Mouse (Mus musculus) midbrain, embryonic 11.5 days (tissue): ENCODE data around the gene Jaml. TPM values are rescaled to one million over a fixed set of nuclear protein-coding genes. Genes with fewer than 3 reads are reported as not detected.

Experiments
- ATAC-seq: fragments of 200-750 bp; cut with Nextera tagmentation; 2 replicates; pipeline ENCODE4 v1.8.0; 2017; ENCODE audit warnings: moderate TSS enrichment, moderate library complexity; ENCODE audit not compliant: low FRiP score
- DNase-seq: peaks from one replicate; pipeline ENCODE4 v3.0.0; 2015; ENCODE audit warnings: low spot score; ENCODE audit errors: missing footprints
- H3K27ac ChIP-seq: fragments of 300-500 bp; sonication (generic); 2 replicates; pipeline ENCODE4 v1.5.1; 2014; ENCODE audit warnings: low read depth, low read length
- H3K27me3 ChIP-seq: fragments of 300-500 bp; sonication (generic); 2 replicates; pipeline ENCODE4 v1.6.1; 2014; ENCODE audit warnings: mild to moderate bottlenecking, low read length, moderate library complexity, mixed read lengths; ENCODE audit not compliant: control insufficient read depth, insufficient read depth
- H3K36me3 ChIP-seq: fragments of 300-500 bp; sonication (generic); 2 replicates; pipeline ENCODE4 v1.6.1; 2014; ENCODE audit warnings: mild to moderate bottlenecking, low read length, moderate library complexity, mixed read lengths; ENCODE audit not compliant: control insufficient read depth, insufficient read depth
- H3K4me1 ChIP-seq: fragments of 300-500 bp; sonication (generic); 2 replicates; pipeline ENCODE4 v1.6.1; 2014; ENCODE audit warnings: low read length; ENCODE audit not compliant: control insufficient read depth, insufficient read depth
- H3K4me2 ChIP-seq: fragments of 300-500 bp; sonication (generic); 2 replicates; pipeline ENCODE4 v1.6.1; 2014; ENCODE audit warnings: mild to moderate bottlenecking, moderate library complexity
- H3K4me3 ChIP-seq: fragments of 300-500 bp; sonication (generic); 2 replicates; pipeline ENCODE4 v1.5.1; 2014; ENCODE audit warnings: low read depth, low read length
- H3K9ac ChIP-seq: fragments of 300-500 bp; sonication (generic); 2 replicates; pipeline ENCODE4 v1.6.1; 2014; ENCODE audit warnings: low read length
- H3K9me3 ChIP-seq: fragments of 300-500 bp; sonication (generic); 2 replicates; pipeline ENCODE4 v1.6.1; 2016; ENCODE audit warnings: low read length; ENCODE audit not compliant: control insufficient read depth
- WGBS: fragments of 180-500 bp; shearing (Covaris S2); extraction: QIAGEN DNeasy Blood & Tissue Kit; methylation state at CpG from one replicate; pipeline ENCODE4 v1.1.7; 2014; 5-methylcytosine and 5-hydroxymethylcytosine counted together
- polyA plus RNA-seq: library from polyadenylated mRNA; unstranded; fragments of >200 nt; fragmentation: Nextera tagmentation; extraction: Ambion mirVana; gene quantifications from 2 replicates; pipeline ENCODE4 v1.2.1, GENCODE M21; 2014

The Jaml gene
- polyA plus RNA-seq, 1 experiment from 2014 or later = 0.31 TPM

DNA sequence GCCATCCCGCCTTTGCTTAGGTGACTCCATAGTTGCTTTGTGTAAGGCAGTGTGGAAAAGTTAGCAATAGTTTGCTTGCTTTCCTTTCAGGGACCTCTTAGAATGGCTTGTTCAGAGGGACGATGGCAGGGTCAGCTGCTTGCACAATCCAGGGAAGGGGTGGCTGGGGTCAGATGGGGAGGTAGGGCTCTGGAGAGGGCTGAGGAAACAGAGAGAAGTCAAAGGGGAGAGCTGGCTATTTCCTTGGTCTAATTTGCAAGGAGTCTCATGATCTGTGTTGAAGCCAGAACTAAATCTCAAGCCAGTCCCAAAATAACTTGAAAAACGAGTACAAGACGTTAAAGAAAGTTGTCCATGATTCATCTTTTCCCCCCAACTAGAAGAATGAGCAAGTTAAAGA lies 13.7 kb downstream of the Jaml start:
- H3K27ac ChIP-seq = no peak overlapping the region
- H3K4me1 ChIP-seq = no peaks in the 10 kb centered on the region
- no peak overlapping the region for H3K9ac ChIP-seq
- no peak overlapping the region for H3K4me2 ChIP-seq
- no peaks in the 10 kb centered on the region for H3K27me3 ChIP-seq
- H3K36me3 ChIP-seq = no peaks in the 10 kb centered on the region
- no peak for ATAC-seq
- 64% methylated on average over 4 of the region's 4 CpGs for WGBS
- no peaks in the 10 kb centered on the region for H3K9me3 ChIP-seq
- DNase-seq = no peak
- no peak overlapping the region for H3K4me3 ChIP-seq

DNA sequence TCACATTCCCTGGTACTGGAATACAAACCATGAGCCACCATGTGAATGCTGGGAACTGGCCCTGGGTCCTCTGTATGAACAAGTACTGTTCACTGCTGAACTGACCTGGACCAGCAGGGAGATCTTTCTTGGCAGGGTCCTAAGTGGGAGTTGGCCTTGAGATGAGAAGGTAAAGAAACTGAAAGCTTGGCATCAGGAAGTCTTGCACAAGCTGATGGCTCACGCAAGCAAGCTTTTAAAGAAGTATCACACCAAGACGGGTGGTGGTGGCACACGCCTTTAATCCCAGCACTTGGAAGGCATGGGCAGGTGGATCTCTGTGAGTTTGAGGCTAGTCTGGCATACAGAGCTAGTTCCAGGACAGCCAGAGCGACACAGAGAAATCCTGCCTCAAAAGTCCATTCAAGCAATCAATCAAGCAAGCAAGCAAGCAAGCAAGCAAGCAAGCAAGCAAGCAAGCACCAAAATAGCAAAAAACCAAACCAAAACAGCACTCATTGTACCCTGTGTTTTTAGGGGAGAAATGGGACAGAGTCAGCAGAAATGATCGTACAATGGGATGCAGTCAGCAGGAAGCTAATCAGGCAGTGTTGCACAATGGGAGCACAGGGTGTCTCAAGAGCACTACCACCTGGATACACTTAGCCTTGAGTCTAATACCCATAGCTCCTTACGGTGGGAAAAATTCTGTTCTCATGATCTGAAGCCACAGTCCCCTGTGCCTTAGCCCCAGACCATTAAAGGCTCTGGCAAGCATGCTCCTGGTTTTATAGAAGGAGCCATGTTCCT lies 16.4 kb downstream of the Jaml start:
- DNase-seq (no peak), ATAC-seq (no peak)
- H3K9me3 ChIP-seq = no peaks in the 10 kb centered on the region
- H3K4me1 ChIP-seq = no peaks in the 10 kb centered on the region
- no peak overlapping the region for H3K27ac ChIP-seq
- no peak overlapping the region for H3K4me3 ChIP-seq
- no peaks in the 10 kb centered on the region for H3K27me3 ChIP-seq
- no peak overlapping the region for H3K4me2 ChIP-seq
- H3K36me3 ChIP-seq = no peaks in the 10 kb centered on the region
- H3K9ac ChIP-seq = no peak overlapping the region
- 77% methylated on average over 6 of the region's 6 CpGs for WGBS

DNA sequence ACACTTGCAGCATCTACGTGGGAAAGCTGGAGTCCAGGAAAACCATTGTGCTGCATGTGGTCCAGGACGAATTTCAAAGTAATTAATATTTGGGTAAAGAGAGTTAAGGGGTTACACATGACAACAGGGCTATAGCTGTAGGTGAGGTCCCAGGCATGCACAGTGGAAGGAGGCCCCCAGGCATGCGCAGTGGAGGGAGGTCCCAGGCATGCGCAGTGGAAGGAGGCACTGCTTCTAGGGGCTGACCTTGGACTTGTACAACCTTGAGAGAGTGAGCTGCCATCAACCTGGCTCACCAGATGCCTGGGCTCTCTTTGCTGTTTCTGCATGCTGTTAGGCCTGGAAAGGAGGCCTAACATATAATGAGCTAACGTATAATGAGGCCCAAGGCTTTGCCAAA lies 18.9 kb downstream of the Jaml start:
- WGBS = 80% methylated on average over 5 of the region's 5 CpGs
- Histone ChIP-seq H3K27ac (no peak overlapping the region), H3K27me3 (no peaks in the 10 kb centered on the region), H3K4me1 (no peaks in the 10 kb centered on the region), H3K9ac (no peak overlapping the region), H3K36me3 (no peaks in the 10 kb centered on the region), H3K4me3 (no peak overlapping the region), H3K4me2 (no peak overlapping the region), H3K9me3 (no peaks in the 10 kb centered on the region)
- no peak for DNase-seq
- ATAC-seq = no peak

DNA sequence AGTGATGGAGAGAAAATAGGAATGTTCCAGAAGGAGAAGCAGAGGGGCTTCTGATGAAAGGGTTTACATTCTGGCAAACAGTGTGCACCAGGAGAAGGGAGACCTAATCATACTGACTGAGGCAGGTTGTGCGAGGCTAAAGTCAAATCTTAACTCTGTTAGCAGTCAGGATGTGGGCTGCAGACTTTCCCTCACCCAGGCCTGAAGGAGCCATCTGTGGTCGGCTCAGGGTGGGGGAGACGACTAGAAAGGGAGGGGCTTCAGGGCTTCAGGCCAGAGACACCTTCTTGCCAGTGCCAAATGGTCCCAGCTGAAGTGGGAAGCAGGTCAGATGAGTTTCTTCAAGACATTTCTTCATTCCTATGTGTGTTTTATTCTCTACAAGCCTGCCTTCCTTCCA lies 19.4 kb downstream of the Jaml start:
- Histone ChIP-seq H3K9me3 (no peaks in the 10 kb centered on the region), H3K4me2 (no peak overlapping the region), H3K4me1 (no peaks in the 10 kb centered on the region), H3K36me3 (no peaks in the 10 kb centered on the region), H3K9ac (no peak overlapping the region), H3K27me3 (no peaks in the 10 kb centered on the region), H3K4me3 (no peak overlapping the region), H3K27ac (no peak overlapping the region)
- DNase-seq = no peak
- 54% methylated on average over 3 of the region's 3 CpGs for WGBS
- ATAC-seq = no peak

DNA sequence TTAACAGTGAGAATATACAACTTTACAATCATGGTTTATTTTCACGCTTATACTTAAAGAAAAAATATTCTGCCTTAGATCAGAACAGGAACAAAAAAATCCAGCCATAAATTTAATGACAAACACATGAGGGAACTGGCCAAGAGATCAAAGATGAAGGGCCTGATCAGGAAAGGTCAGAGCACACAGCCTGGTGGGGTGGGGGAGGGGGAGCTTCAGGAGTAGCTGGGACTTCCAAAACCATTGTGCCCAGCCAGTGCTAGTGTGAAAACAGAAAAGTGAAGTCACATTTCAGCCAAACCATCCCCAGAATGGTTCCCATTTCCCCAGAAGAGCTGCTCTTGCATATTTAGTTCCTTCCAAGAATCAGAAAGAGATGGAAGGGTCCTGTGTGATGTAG lies 23.5 kb downstream of the Jaml start:
- DNase-seq (no peak), ATAC-seq (no peak)
- Histone ChIP-seq H3K4me2 (no peak overlapping the region), H3K4me3 (no peak overlapping the region), H3K4me1 (no peaks in the 10 kb centered on the region), H3K27ac (no peak overlapping the region), H3K9me3 (no peaks in the 10 kb centered on the region), H3K27me3 (no peaks in the 10 kb centered on the region), H3K9ac (no peak overlapping the region), H3K36me3 (no peaks in the 10 kb centered on the region)
- 95% methylated on average over 1 of the region's 1 CpGs for WGBS

DNA sequence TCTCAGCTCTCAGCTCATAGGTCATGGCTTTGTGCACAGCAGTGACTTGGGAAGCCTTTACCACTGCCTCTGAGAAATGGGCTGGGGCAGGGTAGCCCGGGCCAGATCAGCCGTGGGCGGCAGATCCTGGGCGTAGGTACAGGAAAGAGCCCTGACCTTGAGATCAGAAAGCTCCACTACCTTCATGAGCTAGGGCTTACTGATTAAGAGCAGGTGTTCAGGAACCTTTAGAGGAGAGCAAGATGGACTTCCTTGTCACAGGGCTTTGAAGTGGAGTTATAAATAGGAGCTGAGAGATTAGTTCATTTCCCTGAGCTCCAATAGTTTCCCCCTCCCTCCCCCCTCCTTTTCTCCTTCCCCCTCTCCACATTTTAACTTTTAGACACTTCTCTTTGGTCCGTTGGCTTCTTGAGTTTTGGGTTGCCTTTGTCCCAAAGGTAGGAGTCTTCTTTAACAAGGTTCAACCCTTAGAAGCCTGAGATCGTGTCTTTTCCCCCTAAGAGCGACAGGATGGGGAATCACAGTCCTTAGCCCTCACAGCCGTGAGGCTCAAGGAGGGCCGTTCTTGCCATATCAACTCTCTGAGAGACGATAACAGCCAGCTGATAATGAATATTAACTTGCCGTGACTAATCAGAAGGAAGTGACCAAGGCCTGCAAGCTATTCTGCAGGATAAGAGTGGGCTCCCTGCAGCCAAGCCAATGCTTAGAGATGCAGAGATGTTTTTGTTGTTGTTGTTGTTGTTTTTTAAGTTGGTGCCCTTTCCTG lies 24.4 kb downstream of the Jaml start:
- WGBS = 79% methylated on average over 11 of the region's 11 CpGs
- no peak overlapping the region for H3K27ac ChIP-seq
- no peak overlapping the region for H3K4me3 ChIP-seq
- H3K4me2 ChIP-seq = no peak overlapping the region
- no peaks in the 10 kb centered on the region for H3K4me1 ChIP-seq
- H3K36me3 ChIP-seq = no peaks in the 10 kb centered on the region
- DNase-seq = no peak
- no peak for ATAC-seq
- H3K9me3 ChIP-seq = no peaks in the 10 kb centered on the region
- no peak overlapping the region for H3K9ac ChIP-seq
- H3K27me3 ChIP-seq = no peaks in the 10 kb centered on the region

DNA sequence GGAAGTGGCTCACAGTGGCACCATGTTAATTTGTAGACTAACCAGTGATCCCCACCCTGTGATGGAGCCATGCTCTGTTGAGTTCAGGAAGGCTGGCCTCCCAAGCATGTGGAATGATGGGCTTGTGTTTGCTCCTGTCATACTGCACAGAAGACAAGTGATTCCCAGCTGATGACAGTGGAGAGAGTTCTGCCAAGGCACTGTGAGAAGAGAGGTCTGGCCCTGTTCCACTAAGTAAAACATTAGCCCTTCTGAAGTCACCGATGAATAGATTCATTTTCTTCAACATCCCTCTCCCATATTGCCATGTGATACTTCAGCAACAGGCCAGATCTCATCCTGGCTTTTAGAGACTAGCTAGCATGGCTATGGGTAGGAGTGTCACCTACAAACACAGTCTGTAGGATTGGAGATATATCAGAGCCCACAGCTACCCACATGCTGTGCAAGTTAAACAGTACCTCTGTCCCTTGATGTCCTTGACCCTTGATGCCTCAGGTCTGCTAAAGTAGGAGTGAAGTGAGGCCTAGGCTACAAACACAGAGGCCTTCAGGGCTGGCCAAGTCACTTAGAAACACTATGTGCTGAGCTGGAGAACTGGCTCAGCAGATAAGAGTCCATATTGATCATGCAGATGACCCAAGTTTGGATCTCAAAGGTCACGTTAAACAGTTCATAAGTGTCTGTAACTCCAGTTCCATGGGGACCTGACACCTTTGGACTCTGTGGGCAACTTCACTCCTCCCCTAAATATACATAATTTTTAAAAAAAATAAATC lies 26.8 kb downstream of the Jaml start:
- DNase-seq = no peak
- Histone ChIP-seq H3K9me3 (no peaks in the 10 kb centered on the region), H3K4me3 (no peak overlapping the region), H3K36me3 (no peaks in the 10 kb centered on the region), H3K27ac (no peak overlapping the region), H3K4me1 (no peaks in the 10 kb centered on the region), H3K9ac (no peak overlapping the region), H3K27me3 (no peaks in the 10 kb centered on the region), H3K4me2 (no peak overlapping the region)
- ATAC-seq = no peak
- WGBS = 92% methylated on average over 2 of the region's 2 CpGs

DNA sequence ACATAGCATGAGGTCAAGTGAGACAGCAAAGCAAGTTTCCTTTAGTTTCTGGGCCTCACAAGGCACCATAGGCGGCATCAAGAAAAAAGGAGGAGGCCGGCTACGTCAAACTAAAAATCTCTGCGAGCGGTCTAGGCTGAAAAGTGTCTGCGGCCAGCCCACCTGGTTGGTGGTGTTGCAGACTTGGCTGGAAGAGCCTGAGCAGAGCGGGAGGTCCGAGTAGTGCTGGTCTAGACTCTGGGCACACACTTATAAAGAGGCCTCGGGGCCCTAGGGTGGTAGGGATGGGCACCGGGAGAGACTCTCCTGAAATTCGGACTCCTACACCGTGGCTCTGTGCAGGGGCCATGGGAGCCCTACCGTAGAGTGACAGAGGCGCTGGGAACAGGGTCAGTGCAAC lies 36.7 kb downstream of the Jaml start:
- Histone ChIP-seq H3K27me3 (no peaks in the 10 kb centered on the region; the same call in 1 of the 2 replicates), H3K27ac (no peak overlapping the region), H3K9me3 (no peaks in the 10 kb centered on the region), H3K4me3 (peak overlapping the region; percentile 23), H3K36me3 (no peaks in the 10 kb centered on the region), H3K4me2 (peak overlapping the region; percentile 41), H3K4me1 (peaks cover 4% of the 10 kb centered on the region; the same call in 1 of the 2 replicates), H3K9ac (peak overlapping the region; percentile 17; the same call in 1 of the 2 replicates)
- WGBS = 3% methylated on average over 14 of the region's 14 CpGs
- 0 out of 2 replicates have a peak, but pooled peaks have one; percentile 38 for ATAC-seq
- peak; percentile 96 for DNase-seq
